Mouse (Mus musculus) E14TG2a.4 (cell line): ENCODE data around the gene Lims1.

Experiments used
- CTCF ChIP-seq: conservative IDR thresholded peaks from 2 replicates; pipeline ENCODE4 v1.5.1; 2014; ENCODE audit warnings: low read length
- NANOG ChIP-seq: IDR thresholded peaks from 2 replicates; pipeline ENCODE4 v1.6.1; 2014; ENCODE audit warnings: borderline replicate concordance, low read length, mixed read lengths
- POU5F1 ChIP-seq: IDR thresholded peaks from 2 replicates; pipeline ENCODE4 v1.6.1; 2014; ENCODE audit warnings: low read length, borderline replicate concordance

- TF ChIP-seq CTCF (no peak), POU5F1 (no peak), NANOG (no peak)
These were observed 12.9 kb downstream of the Lims1 start for GRCm38 (mm10) chr10:58336156-58336555.
